Mouse (Mus musculus) limb, embryonic 12.5 days (tissue): ENCODE data around the gene Atf7. TPM values are rescaled to one million over a fixed set of nuclear protein-coding genes. Genes with fewer than 3 reads are reported as not detected.
"Not testable (repeated sequence)": the region's sequence is repeated elsewhere in the genome, so short reads cannot be mapped to it uniquely, and the experiment has no call there.

Experiments
- ATAC-seq: fragments of 200-750 bp; cut with Nextera tagmentation; 2 replicates; pipeline ENCODE4 v1.8.0; 2017; ENCODE audit warnings: low read depth, moderate TSS enrichment; ENCODE audit not compliant: insufficient number of reproducible peaks, insufficient read depth, low FRiP score, low TSS enrichment
- H3K27ac ChIP-seq: fragments of 300-500 bp; sonication (generic); 2 replicates; pipeline ENCODE4 v1.5.1; 2016; ENCODE audit warnings: mild to moderate bottlenecking, moderate library complexity
- H3K27me3 ChIP-seq: fragments of 300-500 bp; sonication (generic); 2 replicates; pipeline ENCODE4 v1.6.1; 2016; ENCODE audit warnings: mild to moderate bottlenecking, moderate library complexity
- H3K36me3 ChIP-seq: fragments of 300-500 bp; sonication (generic); 2 replicates; pipeline ENCODE4 v1.6.1; 2016; ENCODE audit warnings: mild to moderate bottlenecking, moderate library complexity
- H3K4me1 ChIP-seq: fragments of 300-500 bp; sonication (generic); replicated peaks from 2 replicates; pipeline ENCODE4 v1.6.1; 2016
- H3K4me2 ChIP-seq: fragments of 300-500 bp; sonication (generic); 2 replicates; pipeline ENCODE4 v1.6.1; 2016; ENCODE audit warnings: mild to moderate bottlenecking, moderate library complexity
- H3K4me3 ChIP-seq: fragments of 300-500 bp; sonication (generic); replicated peaks from 2 replicates; pipeline ENCODE4 v1.5.1; 2016; ENCODE audit warnings: mild to moderate bottlenecking
- H3K9ac ChIP-seq: fragments of 300-500 bp; sonication (generic); replicated peaks from 2 replicates; pipeline ENCODE4 v1.6.1; 2016; ENCODE audit warnings: mild to moderate bottlenecking, moderate library complexity
- H3K9me3 ChIP-seq: fragments of 300-500 bp; sonication (generic); 2 replicates; pipeline ENCODE4 v1.6.1; 2016; ENCODE audit warnings: mild to moderate bottlenecking, moderate library complexity
- WGBS: fragments of 180-500 bp; shearing (Covaris S2); methylation state at CpG from one replicate; pipeline ENCODE4 v1.1.7; 2016; 5-methylcytosine and 5-hydroxymethylcytosine counted together
- polyA plus RNA-seq: library from polyadenylated mRNA; unstranded; fragments of >200 nt; fragmentation: Nextera tagmentation; extraction: Ambion mirVana; gene quantifications from 2 replicates; pipeline ENCODE4 v1.2.1, GENCODE M21; 2016

Atf7 gene
- polyA plus RNA-seq, 1 experiment from 2014 or later, result 32.1 TPM

DNA sequence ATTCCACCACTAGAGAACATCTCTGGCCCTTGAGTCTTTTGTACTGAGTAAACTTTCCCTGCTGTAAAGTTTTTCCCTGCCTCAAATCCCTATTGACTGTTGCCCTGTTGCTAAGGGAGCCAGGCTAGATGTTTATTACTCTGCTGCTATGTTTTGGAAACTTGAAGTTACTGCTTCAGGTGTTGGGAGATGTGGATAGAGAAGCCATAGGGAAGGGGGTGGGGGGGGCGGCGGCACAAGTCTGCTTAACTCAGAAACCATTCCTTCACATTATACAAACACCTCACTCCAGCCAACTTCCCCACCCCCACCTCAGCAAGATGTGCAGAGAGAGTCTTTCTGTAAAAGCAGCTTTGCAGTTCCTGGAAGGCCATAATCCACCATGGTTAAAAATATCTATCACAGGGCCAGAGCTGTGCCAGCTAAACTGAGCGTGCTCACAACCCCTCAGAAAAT lies 32.7 kb upstream of the Atf7 start:
- H3K9ac ChIP-seq, result no peak overlapping the region
- H3K4me1 ChIP-seq, result peaks cover 12% of the 10 kb centered on the region
- peaks cover 32% of the 10 kb centered on the region for H3K36me3 ChIP-seq
- WGBS, result 57% methylated on average over 3 of the region's 3 CpGs
- no peak overlapping the region for H3K4me3 ChIP-seq
- H3K27ac ChIP-seq, result peak overlapping the region; percentile 90
- no peak overlapping the region; the same call in 1 of the 2 replicates for H3K4me2 ChIP-seq
- peak; percentile 42; the same call in 1 of the 2 replicates for ATAC-seq
- H3K27me3 ChIP-seq, result no peaks in the 10 kb centered on the region
- H3K9me3 ChIP-seq, result no peaks in the 10 kb centered on the region

DNA sequence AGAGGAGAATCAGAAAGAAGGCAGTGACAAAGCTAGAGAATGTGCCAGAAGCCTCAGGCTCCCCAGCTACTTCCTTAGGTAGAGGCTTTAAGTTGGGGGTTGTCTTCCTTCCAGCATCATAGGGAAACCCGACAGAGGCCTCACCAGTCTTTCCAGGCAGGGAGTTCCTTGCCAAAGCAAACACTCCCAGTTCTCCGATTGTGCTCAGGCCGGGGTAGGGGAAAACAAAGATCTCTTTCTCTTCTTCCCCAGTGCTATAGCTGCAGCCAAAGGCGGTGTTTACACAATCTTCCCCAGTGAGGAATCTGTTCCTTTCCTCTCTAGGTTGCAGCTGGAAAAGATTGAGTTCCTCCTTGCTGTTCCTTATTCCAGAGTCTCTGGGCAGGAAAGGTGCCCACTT lies 31.4 kb upstream of the Atf7 start:
- 46% methylated on average over 4 of the region's 4 CpGs for WGBS
- 0 out of 2 replicates have a peak, but pooled peaks have one; percentile 63 for ATAC-seq
- Histone ChIP-seq H3K9ac (no peak overlapping the region), H3K9me3 (no peaks in the 10 kb centered on the region), H3K27me3 (no peaks in the 10 kb centered on the region), H3K4me3 (no peak overlapping the region), H3K36me3 (peaks cover 20% of the 10 kb centered on the region), H3K27ac (peak overlapping the region; percentile 90), H3K4me2 (peak overlapping the region; percentile 20), H3K4me1 (peaks cover 12% of the 10 kb centered on the region)

DNA sequence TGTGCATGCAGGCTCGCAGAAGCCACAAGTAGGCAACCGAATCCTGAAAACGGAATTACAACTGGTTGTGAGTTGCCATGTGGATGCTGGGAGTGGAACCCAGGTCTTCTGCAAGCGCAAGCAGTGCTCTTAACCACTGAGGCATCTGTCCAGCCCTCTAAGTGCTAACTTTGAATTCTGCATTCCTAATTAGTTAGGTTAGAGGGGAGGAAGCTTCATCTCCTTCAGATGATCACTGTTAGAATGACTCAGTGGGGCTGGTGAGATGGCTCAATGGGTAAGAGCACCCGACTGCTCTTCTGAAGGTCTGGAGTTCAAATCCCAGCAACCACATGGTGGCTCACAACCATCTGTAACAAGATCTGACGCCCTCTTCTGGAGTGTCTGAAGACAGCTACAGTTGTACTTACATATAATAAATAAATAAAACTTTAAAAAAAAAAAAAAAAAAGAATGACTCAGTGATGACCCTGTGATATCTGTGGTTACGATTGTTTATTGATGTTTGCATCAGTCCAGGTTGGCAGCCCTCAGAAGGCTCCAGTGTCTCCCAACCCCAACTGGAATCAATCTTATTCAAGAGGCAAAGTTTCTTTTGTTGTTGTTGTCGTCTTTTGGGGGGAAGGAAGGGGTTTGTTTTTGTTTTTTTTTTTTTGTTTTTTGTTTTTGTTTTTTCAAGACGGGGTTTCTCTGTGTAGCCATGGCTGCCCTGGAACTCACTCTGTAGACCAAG lies 26.8 kb upstream of the Atf7 start:
- not testable (repeated sequence) for H3K9me3 ChIP-seq, H3K36me3 ChIP-seq, H3K27me3 ChIP-seq, H3K4me3 ChIP-seq, H3K27ac ChIP-seq, H3K4me1 ChIP-seq, H3K9ac ChIP-seq, H3K4me2 ChIP-seq, ATAC-seq
- WGBS, result 80% methylated on average over 9 of the region's 9 CpGs

DNA sequence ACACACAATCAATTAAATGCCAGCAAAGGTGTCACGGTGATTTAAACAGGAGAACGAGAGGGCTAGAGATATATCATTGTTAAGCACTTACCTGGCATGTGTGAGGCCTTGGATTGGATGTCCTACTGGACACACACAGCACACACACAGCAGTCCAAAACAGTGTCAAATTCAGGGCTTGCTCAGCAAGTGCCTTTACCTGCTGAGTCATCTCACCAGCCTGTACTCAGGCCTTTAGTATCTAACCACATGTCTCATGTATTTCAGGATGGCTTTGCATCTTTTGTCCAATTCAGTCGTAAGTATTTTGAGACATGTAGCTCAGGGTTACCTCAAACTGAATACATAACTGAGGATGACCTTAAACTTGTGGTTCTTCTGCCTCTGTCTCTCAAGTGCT lies 25.8 kb upstream of the Atf7 start:
- no peak overlapping the region for H3K4me3 ChIP-seq
- ATAC-seq, result no peak
- H3K36me3 ChIP-seq, result no peaks in the 10 kb centered on the region
- no peak overlapping the region for H3K27ac ChIP-seq
- no peaks in the 10 kb centered on the region for H3K4me1 ChIP-seq
- no peak overlapping the region for H3K9ac ChIP-seq
- WGBS, result 79% methylated on average over 3 of the region's 3 CpGs
- no peaks in the 10 kb centered on the region for H3K9me3 ChIP-seq
- H3K4me2 ChIP-seq, result no peak overlapping the region
- no peaks in the 10 kb centered on the region for H3K27me3 ChIP-seq

DNA sequence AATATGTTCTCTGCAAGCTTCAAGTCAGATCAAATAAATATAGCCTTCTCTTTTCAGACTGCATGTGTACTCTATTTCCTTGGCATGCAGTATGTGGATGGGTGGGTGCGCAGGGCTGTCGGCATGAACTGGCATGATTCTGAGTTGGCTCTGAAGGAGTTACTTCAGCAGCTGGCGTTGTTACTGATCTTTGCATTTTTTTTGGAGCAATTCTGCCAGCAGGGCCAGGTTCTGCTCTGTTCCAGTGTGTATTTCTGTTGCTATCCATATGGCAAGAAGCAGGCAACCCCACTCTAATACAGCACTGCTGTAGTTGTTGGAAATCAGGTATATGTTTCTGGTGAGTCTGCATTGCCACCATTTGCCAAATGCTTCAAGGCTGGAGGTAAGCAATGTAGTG lies 10.6 kb upstream of the Atf7 start:
- H3K36me3 ChIP-seq, result no peaks in the 10 kb centered on the region
- H3K27ac ChIP-seq, result no peak overlapping the region
- no peaks in the 10 kb centered on the region for H3K27me3 ChIP-seq
- H3K9ac ChIP-seq, result no peak overlapping the region
- 87% methylated on average over 3 of the region's 3 CpGs for WGBS
- H3K9me3 ChIP-seq, result no peaks in the 10 kb centered on the region
- no peaks in the 10 kb centered on the region for H3K4me1 ChIP-seq
- no peak overlapping the region for H3K4me2 ChIP-seq
- H3K4me3 ChIP-seq, result no peak overlapping the region
- no peak for ATAC-seq

DNA sequence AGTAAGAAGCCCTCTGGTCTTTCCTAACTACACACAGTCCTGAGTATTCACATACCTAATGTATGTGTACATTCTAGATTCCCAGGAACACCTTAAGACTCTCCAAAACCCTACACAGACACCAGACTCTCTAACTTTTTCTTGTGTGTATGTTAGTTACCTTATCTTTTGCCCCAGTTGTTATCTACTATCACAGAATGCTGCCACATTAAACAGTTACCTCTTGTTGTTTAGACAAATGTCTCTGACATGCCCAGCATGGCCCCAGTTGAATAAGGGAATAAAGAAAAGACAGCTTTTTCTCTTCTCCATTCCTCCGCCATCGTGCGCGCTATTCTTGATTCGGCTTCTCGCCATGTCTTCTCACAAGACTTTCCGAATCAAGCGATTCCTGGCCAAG lies 9.4 kb upstream of the Atf7 start:
- Histone ChIP-seq H3K9me3 (no peaks in the 10 kb centered on the region), H3K4me3 (no peak overlapping the region), H3K4me2 (no peak overlapping the region), H3K4me1 (no peaks in the 10 kb centered on the region), H3K27ac (no peak overlapping the region), H3K36me3 (no peaks in the 10 kb centered on the region), H3K27me3 (no peaks in the 10 kb centered on the region), H3K9ac (no peak overlapping the region)
- ATAC-seq, result no peak
- 96% methylated on average over 8 of the region's 8 CpGs for WGBS

DNA sequence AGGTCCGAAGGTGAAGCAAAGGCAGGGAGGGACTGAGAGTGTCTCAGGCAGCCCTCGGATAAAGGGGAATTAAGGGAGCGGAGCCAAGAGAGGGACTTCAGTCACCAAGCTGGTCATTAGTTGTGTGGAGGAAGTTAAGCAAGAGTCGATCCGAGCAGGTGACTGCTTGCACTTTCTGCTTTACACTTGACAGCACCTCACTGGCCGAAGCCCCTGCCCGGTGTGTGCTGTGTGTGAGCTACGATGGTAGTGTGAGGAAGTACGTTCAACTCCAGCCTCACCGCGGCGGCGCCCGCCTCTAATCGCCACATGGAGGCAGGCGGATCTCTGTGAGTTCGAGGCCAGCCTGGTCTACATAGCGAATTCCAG lies 407 bp upstream of the Atf7 start:
- no peak; the same call in 1 of the 2 replicates for ATAC-seq

DNA sequence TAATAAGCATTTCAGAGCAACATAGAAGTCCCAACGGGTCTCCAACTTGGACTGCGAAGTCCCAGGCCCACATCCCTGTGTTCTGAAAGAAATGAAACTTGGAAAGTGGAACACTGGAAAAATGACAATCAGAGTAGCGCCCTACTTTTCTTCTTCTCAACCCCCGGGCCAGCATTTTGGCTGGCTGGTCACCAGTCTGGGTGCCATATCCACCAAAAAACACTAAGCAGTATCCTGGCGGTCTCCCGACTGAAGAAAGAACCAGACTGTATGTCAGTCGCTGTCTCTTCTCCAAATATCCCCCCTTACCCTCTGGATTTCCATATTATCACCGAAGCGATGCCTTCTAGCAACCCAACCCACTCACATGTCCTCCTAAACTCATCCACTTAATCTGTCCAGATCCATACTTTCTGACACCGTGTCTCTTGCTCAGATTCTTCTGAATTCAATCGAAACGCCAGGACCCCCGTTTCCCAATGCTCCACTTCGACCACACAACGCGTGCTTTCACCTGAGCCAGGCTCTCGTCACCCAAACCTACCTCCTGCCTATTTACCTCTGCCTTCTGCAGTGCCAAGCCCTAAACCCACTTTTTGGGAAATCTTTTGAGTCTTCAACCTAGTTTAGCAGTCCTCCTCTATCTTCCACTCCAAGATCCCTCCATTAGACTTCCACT lies 834 bp downstream of the Atf7 start:
- Histone ChIP-seq H3K27ac (peak overlapping the region; percentile 98), H3K27me3 (no peaks in the 10 kb centered on the region), H3K9me3 (no peaks in the 10 kb centered on the region), H3K4me3 (peak overlapping the region; percentile 55), H3K9ac (peak overlapping the region; percentile 79), H3K4me1 (peaks cover 15% of the 10 kb centered on the region), H3K36me3 (peaks cover 10% of the 10 kb centered on the region; the same call in 1 of the 2 replicates), H3K4me2 (peak overlapping the region; percentile 81)
- 8% methylated on average over 17 of the region's 17 CpGs for WGBS
- no peak; the same call in 1 of the 2 replicates for ATAC-seq

More for the DNA sequence above, 407 bp upstream of the Atf7 start:
- Histone ChIP-seq H3K4me2 (peak overlapping the region; percentile 81), H3K9ac (peak overlapping the region; percentile 79), H3K4me3 (peak overlapping the region; percentile 55), H3K27me3 (no peaks in the 10 kb centered on the region), H3K9me3 (no peaks in the 10 kb centered on the region), H3K27ac (peak overlapping the region; percentile 98), H3K36me3 (0 out of 2 replicates have a peak, but pooled peaks cover 4% of the 10 kb centered on the region), H3K4me1 (peaks cover 15% of the 10 kb centered on the region)
- WGBS, result 1% methylated on average over 18 of the region's 18 CpGs

DNA sequence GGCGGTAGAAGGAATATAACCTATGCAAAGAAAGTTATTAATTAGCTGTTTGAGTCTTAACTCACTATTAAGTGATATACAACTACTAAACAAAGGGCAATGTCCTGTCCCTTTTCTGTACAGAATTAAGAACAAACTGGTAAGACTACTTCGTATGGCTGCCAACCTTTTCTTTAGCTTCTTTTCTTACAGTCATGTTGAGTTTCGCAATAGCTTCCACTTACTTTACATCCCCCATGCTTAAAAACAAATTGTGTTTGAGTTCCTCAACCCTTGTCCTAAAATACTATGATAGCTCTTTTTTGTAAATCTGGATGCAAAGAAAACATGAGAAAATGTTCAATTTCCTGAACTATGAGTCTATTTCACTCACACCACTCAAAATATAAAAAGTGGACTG lies 2.1 kb downstream of the Atf7 start:
- Histone ChIP-seq H3K9ac (no peak overlapping the region), H3K4me3 (no peak overlapping the region; the same call in 1 of the 2 replicates), H3K4me2 (peak overlapping the region; percentile 43), H3K36me3 (peaks cover 11% of the 10 kb centered on the region; the same call in 1 of the 2 replicates), H3K27ac (no peak overlapping the region), H3K27me3 (no peaks in the 10 kb centered on the region), H3K9me3 (no peaks in the 10 kb centered on the region), H3K4me1 (peaks cover 15% of the 10 kb centered on the region)
- no peak for ATAC-seq
- 90% methylated on average over 3 of the region's 3 CpGs for WGBS

DNA sequence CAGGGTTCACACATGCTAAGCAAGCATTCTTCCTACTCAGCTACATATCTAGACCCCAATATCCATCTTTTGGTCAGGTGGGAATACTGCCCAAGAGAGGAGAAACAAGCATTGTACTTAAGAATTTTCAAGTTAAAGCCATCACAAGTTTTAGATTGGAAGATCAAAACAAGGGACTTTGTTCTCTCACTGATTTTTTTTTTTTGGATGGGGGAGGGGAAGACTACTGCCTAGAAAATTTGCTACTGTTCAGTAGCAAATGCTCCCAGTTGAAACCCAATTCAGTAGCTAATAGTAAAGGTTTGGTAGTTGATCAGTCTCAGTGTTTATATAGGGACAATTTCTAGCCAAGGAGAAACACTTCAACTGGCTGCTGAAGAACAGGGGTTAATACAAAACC lies 2.7 kb downstream of the Atf7 start:
- Histone ChIP-seq H3K36me3 (peaks cover 11% of the 10 kb centered on the region; the same call in 1 of the 2 replicates), H3K4me2 (no peak overlapping the region), H3K4me3 (no peak overlapping the region), H3K27me3 (no peaks in the 10 kb centered on the region), H3K4me1 (peaks cover 15% of the 10 kb centered on the region), H3K9ac (no peak overlapping the region), H3K9me3 (no peaks in the 10 kb centered on the region), H3K27ac (no peak overlapping the region)
- no peak for ATAC-seq

DNA sequence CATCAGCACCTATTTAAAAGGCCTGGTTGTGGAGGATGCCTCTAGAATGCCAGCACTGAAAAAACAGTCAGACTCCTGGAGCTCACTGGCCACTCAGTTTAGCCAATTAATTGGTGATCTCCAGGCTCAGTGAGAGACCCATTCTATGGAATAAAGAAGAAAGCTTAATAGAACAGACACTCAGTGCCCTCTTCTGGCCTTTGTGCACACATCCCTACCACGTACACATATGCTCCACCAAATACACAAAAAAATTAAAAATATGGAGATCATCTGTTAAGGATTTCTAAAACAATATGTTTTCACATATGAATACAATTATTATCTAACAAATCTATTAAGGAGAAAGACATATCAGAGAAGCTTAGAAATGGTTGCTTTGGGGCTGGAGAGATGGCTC lies 4.5 kb downstream of the Atf7 start:
- peaks cover 11% of the 10 kb centered on the region for H3K4me1 ChIP-seq
- no peak overlapping the region for H3K9ac ChIP-seq
- no peak for ATAC-seq
- no peaks in the 10 kb centered on the region for H3K27me3 ChIP-seq
- H3K4me3 ChIP-seq, result no peak overlapping the region
- no peak overlapping the region for H3K27ac ChIP-seq
- 85% methylated on average over 1 of the region's 1 CpGs for WGBS
- no peaks in the 10 kb centered on the region for H3K9me3 ChIP-seq
- peaks cover 11% of the 10 kb centered on the region; the same call in 1 of the 2 replicates for H3K36me3 ChIP-seq
- no peak overlapping the region for H3K4me2 ChIP-seq
